In the genomic region with DNA sequence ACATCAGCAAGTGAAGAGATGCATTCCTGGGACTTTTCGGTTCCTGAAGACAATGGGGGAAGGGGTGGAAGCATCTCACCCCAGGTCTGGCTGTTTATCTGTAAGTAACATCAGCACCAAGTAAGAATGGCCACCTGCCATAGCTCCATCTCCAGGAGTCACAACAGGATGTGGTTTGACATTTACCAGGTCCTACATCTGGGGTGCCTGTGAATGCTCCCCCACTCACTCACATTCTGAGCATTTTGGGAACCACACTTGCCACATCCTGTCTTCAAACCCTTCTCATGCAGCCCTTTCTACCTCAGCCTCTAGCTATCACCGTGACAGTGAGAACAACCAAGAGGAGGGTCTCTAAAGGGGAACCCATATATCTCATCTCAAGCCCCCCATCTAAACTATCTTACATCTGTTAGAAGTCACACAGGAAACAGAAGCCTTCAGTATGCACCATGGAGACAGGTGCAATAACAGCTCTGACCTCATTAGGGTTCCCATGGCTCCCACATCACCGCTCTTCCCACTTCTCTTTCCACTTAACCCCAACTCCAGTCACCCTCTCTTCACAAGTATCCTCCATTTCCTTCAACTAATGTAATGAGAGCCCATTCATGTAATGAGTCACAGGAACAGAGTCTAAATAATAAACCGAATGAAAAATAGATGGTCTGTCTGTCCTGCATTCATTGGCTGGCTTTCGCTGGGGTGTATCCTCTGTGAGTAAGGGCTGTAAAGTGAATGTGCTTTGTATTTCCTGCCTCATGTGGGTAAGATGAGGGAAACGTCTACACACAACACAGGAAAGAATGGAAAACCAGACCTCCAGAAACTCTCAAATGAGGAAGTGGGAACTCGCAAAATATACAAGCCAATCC, we compare ENCODE assay signal across 15 mouse cellular contexts. TPM values are rescaled to one million over a fixed set of nuclear protein-coding genes. Genes with fewer than 3 reads are reported as not detected.
A peak's percentile ranks its signal among the peaks of the same experiment; 100 is the strongest.
DNase-seq lines count a peak whose midpoint lies in the region; ATAC-seq lines count a peak whose summit lies in the region.
"Had no signal": no experiment of that assay in that cellular context is flagged by ENCODE, and none has a peak within 500 bp of the region (broad histone marks: within the 10 kb centered on the region; RNA-seq: fewer than 3 reads in every experiment).

No protein-coding gene starts in this region.

- ATAC-seq in common myeloid progenitor, adult 5-6 weeks (replicated peaks; ENCODE audit: low read depth, poor library complexity, severe bottlenecking), result peak; percentile 72
- ATAC-seq: forebrain, embryonic 13.5 days; intestine, embryonic 16.5 days had no signal

- peak; percentile 58 for DNase-seq in lung, postnatal 25 days (ENCODE audit: low spot score)
- no peak for DNase-seq in lung, postnatal 4 days
- DNase-seq in skeletal muscle tissue, adult 2 months (ENCODE audit: low read depth, low spot score), result peak; percentile 12
- peak; percentile 71 for DNase-seq in thymus, postnatal 4 days
- no peak for DNase-seq in adrenal gland, adult (ENCODE audit: inconsistent age in 2 of 2, low spot score in 1 of 2)
- DNase-seq in c-Kit-positive CD71-positive TER-119-positive erythroid progenitor cells, embryonic 14.5 days (ENCODE audit: low spot score), result no peak
- DNase-seq: adrenal gland, adult 2 months; cerebellum, adult 11-12 months; lung, embryonic 14.5 days; right cerebral cortex, postnatal 25 days had no signal

RNA-seq across cellular contexts. Expression of a gene that starts 32.9 kb away (rescaled TPM):
- total RNA-seq in common myeloid progenitor, adult 5-6 weeks (2017), result not detected in 2 replicates
- total RNA-seq: left cerebral cortex, postnatal 25 days; MEL had no signal

RNA-seq across cellular contexts. Expression of a gene that starts 50.8 kb away (rescaled TPM):
- total RNA-seq in common myeloid progenitor, adult 5-6 weeks (2017), result 3.2 and 6.5 TPM in 2 replicates

Comparison
In these comparisons a context has a peak if more than half of its experiments do, and no peak if none do; other contexts are left out.
1. DNase-seq: peak in lung, postnatal 25 days (single experiment), skeletal muscle tissue, adult 2 months (single experiment) and thymus, postnatal 4 days (single experiment); none in lung, postnatal 4 days (0 of 2), adrenal gland, adult (0 of 2) and c-Kit-positive CD71-positive TER-119-positive erythroid progenitor cells, embryonic 14.5 days (single experiment).